Mouse (Mus musculus): ENCODE data around the gene Tm9sf4. TPM values are rescaled to one million over a fixed set of nuclear protein-coding genes. Genes with fewer than 3 reads are reported as not detected.

The Tm9sf4 gene
- polyA plus RNA-seq, 2 experiments = 73.4 to 100 TPM

DNA sequence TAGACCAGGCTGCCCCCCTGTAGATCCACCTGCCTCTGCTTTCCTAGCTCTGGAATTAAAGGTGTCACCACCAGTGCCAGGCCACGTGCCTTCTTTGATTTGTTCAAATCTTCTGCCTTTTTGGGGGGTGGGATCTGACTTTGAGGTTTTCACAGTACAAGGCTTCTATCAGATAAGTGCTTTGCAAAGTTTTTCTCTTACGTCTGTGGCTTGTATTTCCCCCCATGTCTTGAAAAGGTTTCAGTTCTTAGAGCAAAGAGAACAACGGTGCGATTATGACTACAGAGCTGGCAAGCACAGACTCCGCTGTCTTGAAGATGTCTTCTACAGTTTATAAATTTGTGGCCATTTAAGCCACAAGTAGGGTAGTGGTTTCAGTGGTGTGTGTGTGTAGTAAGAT lies 50.3 kb downstream of the Tm9sf4 start:
- Histone ChIP-seq H3K9ac (ENCODE audit: low read depth, low read length, severe bottlenecking) (no peak overlapping the region), H3K4me1 (ENCODE audit: control insufficient read depth, insufficient read depth, low read length) (no peaks in the 10 kb centered on the region), H3K27me3 (ENCODE audit: control insufficient read depth, insufficient read depth, low read length) (no peaks in the 10 kb centered on the region), H3K4me2 (replicated peaks; ENCODE audit: low read depth, low read length, severe bottlenecking) (no peak overlapping the region), H3K36me3 (ENCODE audit: control insufficient read depth, insufficient read depth, low read length) (peaks cover 38% of the 10 kb centered on the region), H3K27ac (replicated peaks; ENCODE audit: low read depth, low read length) (no peak overlapping the region), H3K9me3 (ENCODE audit: control insufficient read depth, low read length) (no peaks in the 10 kb centered on the region), H3K4me3 (replicated peaks; ENCODE audit: low read length) (no peak overlapping the region)
- no peak for ATAC-seq (ENCODE audit: low FRiP score, low read depth)
- 96% methylated on average over 5 of the region's 5 CpGs for WGBS
- DNase-seq (ENCODE audit: low spot score) = no peak
- TF ChIP-seq POLR2A (IDR thresholded peaks at IDR 0.05; ENCODE audit: borderline replicate concordance, extremely low read depth, insufficient read depth, insufficient read length) = no peak

DNA sequence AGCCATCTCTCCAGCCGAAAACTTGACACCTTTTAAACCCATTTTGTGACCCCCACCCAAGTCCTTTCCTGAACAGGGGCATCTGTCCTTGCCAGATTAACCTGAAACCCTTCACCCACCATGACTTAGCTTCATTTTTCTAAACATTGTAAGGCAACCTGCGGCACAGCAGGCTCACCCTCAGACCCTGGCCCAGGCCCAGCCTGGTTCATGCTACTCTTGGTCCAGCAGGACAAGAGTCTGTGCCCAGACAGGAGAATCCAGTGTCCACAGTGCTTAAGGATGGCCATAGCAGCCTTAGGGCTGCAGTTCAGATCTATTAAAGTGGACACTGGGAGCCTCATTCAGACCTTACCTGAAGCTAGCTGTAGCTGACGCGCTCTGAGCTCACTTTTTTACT lies 52.2 kb downstream of the Tm9sf4 start:
- no peak for ATAC-seq (ENCODE audit: low FRiP score, low read depth)
- Histone ChIP-seq H3K36me3 (ENCODE audit: control insufficient read depth, insufficient read depth, low read length) (peaks cover 22% of the 10 kb centered on the region), H3K27me3 (ENCODE audit: control insufficient read depth, insufficient read depth, low read length) (no peaks in the 10 kb centered on the region), H3K4me2 (replicated peaks; ENCODE audit: low read depth, low read length, severe bottlenecking) (no peak overlapping the region), H3K9ac (ENCODE audit: low read depth, low read length, severe bottlenecking) (no peak overlapping the region), H3K4me3 (replicated peaks; ENCODE audit: low read length) (no peak overlapping the region), H3K27ac (replicated peaks; ENCODE audit: low read depth, low read length) (no peak overlapping the region), H3K9me3 (ENCODE audit: control insufficient read depth, low read length) (no peaks in the 10 kb centered on the region), H3K4me1 (ENCODE audit: control insufficient read depth, insufficient read depth, low read length) (no peaks in the 10 kb centered on the region)
- 80% methylated on average over 4 of the region's 4 CpGs for WGBS
- no peak for TF ChIP-seq POLR2A (IDR thresholded peaks at IDR 0.05; ENCODE audit: borderline replicate concordance, extremely low read depth, insufficient read depth, insufficient read length)
- no peak for DNase-seq (ENCODE audit: low spot score)

- Histone ChIP-seq H3K27ac (replicated peaks; ENCODE audit: low read depth, low read length) (no peak overlapping the region), H3K9ac (ENCODE audit: low read depth, low read length, severe bottlenecking) (no peak overlapping the region), H3K4me3 (replicated peaks; ENCODE audit: low read length) (no peak overlapping the region), H3K9me3 (ENCODE audit: control insufficient read depth, low read length) (no peaks in the 10 kb centered on the region), H3K36me3 (ENCODE audit: control insufficient read depth, insufficient read depth, low read length) (peaks cover 7% of the 10 kb centered on the region), H3K4me2 (replicated peaks; ENCODE audit: low read depth, low read length, severe bottlenecking) (no peak overlapping the region), H3K4me1 (ENCODE audit: control insufficient read depth, insufficient read depth, low read length) (no peaks in the 10 kb centered on the region), H3K27me3 (ENCODE audit: control insufficient read depth, insufficient read depth, low read length) (no peaks in the 10 kb centered on the region)
- WGBS = 60% methylated on average over 6 of the region's 6 CpGs
- DNase-seq (ENCODE audit: low spot score) (no peak), ATAC-seq (ENCODE audit: low FRiP score, low read depth) (no peak)
- TF ChIP-seq POLR2A (IDR thresholded peaks at IDR 0.05; ENCODE audit: borderline replicate concordance, extremely low read depth, insufficient read depth, insufficient read length) = no peak
Observed at GRCm38 (mm10) chr2:153214771-153215259, 53.7 kb downstream of the Tm9sf4 start.

GRCm38 (mm10) chr2:153215421-153215820 lies 54.3 kb downstream of the Tm9sf4 start:
- H3K4me1 ChIP-seq (ENCODE audit: control insufficient read depth, insufficient read depth, low read length) = no peaks in the 10 kb centered on the region
- DNase-seq (ENCODE audit: low spot score) (no peak), ATAC-seq (ENCODE audit: low FRiP score, low read depth) (no peak)
- no peak overlapping the region for H3K27ac ChIP-seq (replicated peaks; ENCODE audit: low read depth, low read length)
- TF ChIP-seq POLR2A (IDR thresholded peaks at IDR 0.05; ENCODE audit: borderline replicate concordance, extremely low read depth, insufficient read depth, insufficient read length) = no peak
- no peak overlapping the region for H3K4me3 ChIP-seq (replicated peaks; ENCODE audit: low read length)
- no peaks in the 10 kb centered on the region for H3K27me3 ChIP-seq (ENCODE audit: control insufficient read depth, insufficient read depth, low read length)
- H3K4me2 ChIP-seq (replicated peaks; ENCODE audit: low read depth, low read length, severe bottlenecking) = no peak overlapping the region
- H3K36me3 ChIP-seq (ENCODE audit: control insufficient read depth, insufficient read depth, low read length) = peaks cover 2% of the 10 kb centered on the region; the same call in 1 of the 2 replicates
- H3K9ac ChIP-seq (ENCODE audit: low read depth, low read length, severe bottlenecking) = no peak overlapping the region
- no peaks in the 10 kb centered on the region for H3K9me3 ChIP-seq (ENCODE audit: control insufficient read depth, low read length)
- 78% methylated on average over 4 of the region's 4 CpGs for WGBS

GRCm38 (mm10) chr2:153217826-153218340 lies 56.8 kb downstream of the Tm9sf4 start:
- Histone ChIP-seq H3K36me3 (ENCODE audit: control insufficient read depth, insufficient read depth, low read length) (no peaks in the 10 kb centered on the region), H3K27me3 (ENCODE audit: control insufficient read depth, insufficient read depth, low read length) (no peaks in the 10 kb centered on the region), H3K4me3 (replicated peaks; ENCODE audit: low read length) (no peak overlapping the region), H3K9ac (ENCODE audit: low read depth, low read length, severe bottlenecking) (no peak overlapping the region), H3K4me1 (ENCODE audit: control insufficient read depth, insufficient read depth, low read length) (no peaks in the 10 kb centered on the region), H3K9me3 (ENCODE audit: control insufficient read depth, low read length) (no peaks in the 10 kb centered on the region), H3K27ac (replicated peaks; ENCODE audit: low read depth, low read length) (no peak overlapping the region), H3K4me2 (replicated peaks; ENCODE audit: low read depth, low read length, severe bottlenecking) (no peak overlapping the region)
- 83% methylated on average over 10 of the region's 10 CpGs for WGBS
- ATAC-seq (ENCODE audit: low FRiP score, low read depth) (no peak), DNase-seq (ENCODE audit: low spot score) (no peak)
- no peak for TF ChIP-seq POLR2A (IDR thresholded peaks at IDR 0.05; ENCODE audit: borderline replicate concordance, extremely low read depth, insufficient read depth, insufficient read length)
